Mouse (Mus musculus): Measurements from ENCODE around the gene Xylb. TPM values are rescaled to one million over a fixed set of nuclear protein-coding genes. Genes with fewer than 3 reads are reported as not detected.

Gene Xylb
- polyA plus RNA-seq (2014; fragmentation: Nextera tagmentation; extraction: Ambion mirVana), result 11.2 and 12.5 TPM in 2 replicates

DNA sequence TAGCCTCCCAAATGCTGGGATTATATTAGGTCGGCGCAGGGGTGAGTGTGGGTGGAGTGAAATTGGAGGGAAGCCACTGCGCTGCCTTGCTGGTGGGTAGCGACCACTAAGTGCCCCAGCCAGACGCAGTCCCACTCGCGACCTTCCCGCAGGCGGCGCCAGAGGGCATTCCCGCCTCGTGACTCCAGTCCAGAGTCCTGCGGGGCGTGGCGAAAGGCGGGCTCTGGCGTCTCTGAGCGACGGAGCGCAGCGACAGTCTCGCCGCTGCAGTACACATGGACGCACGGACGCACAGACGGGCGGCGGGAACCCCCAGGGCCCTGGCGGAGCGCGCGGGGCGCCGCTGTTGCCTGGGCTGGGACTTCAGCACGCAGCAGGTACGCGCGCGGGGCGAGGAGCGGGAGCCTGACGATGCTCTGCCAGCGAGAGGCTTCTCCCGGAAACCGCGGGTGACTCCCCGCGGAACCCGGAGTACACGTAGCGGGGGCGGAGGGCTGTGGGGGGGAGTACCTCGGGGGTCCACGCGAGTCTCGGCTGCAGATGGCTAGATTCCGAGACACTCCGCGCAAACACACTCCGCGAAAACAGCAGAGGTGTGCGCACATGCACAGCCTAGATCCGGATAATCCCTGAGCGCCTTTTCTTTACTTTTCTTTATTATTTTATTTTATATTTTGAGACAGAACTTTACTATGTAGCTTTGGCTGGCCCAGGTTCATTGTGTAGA is at the start of gene Xylb:
TSS of gene Xylb (plus strand) at position 51 of the 727 bp plus-strand sequence.
- 2% methylated on average over 65 of the region's 65 CpGs for WGBS
- no peaks in the 10 kb centered on the region for H3K4me1 ChIP-seq (replicated peaks; ENCODE audit: control insufficient read depth, insufficient read depth, low read length)
- ATAC-seq (replicated peaks; ENCODE audit: low FRiP score, low TSS enrichment, low read depth) (peak; percentile 84), DNase-seq (ENCODE audit: low spot score) (peak; percentile 97)
- no peak within 1 kb of the TSS for H3K27ac ChIP-seq (ENCODE audit: low read depth)
- H3K4me3 ChIP-seq (ENCODE audit: low read depth, low read length), result peak within 1 kb of the TSS; percentile 68
- H3K4me2 ChIP-seq (ENCODE audit: low read length), result peak within 1 kb of the TSS; percentile 85
- H3K27me3 ChIP-seq (replicated peaks; ENCODE audit: control insufficient read depth, insufficient read depth, low read length), result no peaks in the 10 kb centered on the region
- H3K36me3 ChIP-seq (ENCODE audit: control insufficient read depth, insufficient read depth, low read length), result no peaks in the 10 kb centered on the region
- no peaks in the 10 kb centered on the region for H3K9me3 ChIP-seq (ENCODE audit: control insufficient read depth, low read length)
- peak within 1 kb of the TSS; percentile 69 for H3K9ac ChIP-seq (ENCODE audit: low read length)

DNA sequence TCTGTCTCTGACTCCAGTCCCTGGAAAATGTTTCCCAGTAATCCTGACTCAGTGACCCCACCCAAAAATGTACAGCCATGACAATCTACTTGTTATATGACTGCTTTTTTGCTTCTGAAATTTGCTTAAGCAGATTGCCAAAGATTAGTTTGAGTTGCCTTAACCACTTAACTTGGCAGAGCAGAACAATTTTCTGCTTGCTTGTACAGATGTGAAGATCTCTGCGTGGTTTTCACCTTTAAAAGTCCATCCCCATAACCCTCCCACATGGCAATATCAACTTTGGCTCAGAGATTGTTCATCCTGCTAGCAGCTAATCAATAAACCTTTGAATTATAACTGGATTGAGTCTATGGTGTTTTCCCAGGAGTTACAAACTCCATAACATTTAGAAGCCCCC is 48.1 kb upstream of the Xylb start:
- no peak overlapping the region for H3K4me2 ChIP-seq (ENCODE audit: low read length)
- H3K9ac ChIP-seq (ENCODE audit: low read length), result no peak overlapping the region
- no peaks in the 10 kb centered on the region; the same call in 1 of the 2 replicates for H3K4me1 ChIP-seq (replicated peaks; ENCODE audit: control insufficient read depth, insufficient read depth, low read length)
- WGBS, result 92% methylated on average over 1 of the region's 1 CpGs
- ATAC-seq (replicated peaks; ENCODE audit: low FRiP score, low TSS enrichment, low read depth) (no peak), DNase-seq (ENCODE audit: low spot score) (no peak)
- no peaks in the 10 kb centered on the region; the same call in 1 of the 2 replicates for H3K36me3 ChIP-seq (ENCODE audit: control insufficient read depth, insufficient read depth, low read length)
- H3K9me3 ChIP-seq (ENCODE audit: control insufficient read depth, low read length), result no peaks in the 10 kb centered on the region
- no peak overlapping the region for H3K4me3 ChIP-seq (ENCODE audit: low read depth, low read length)
- H3K27me3 ChIP-seq (replicated peaks; ENCODE audit: control insufficient read depth, insufficient read depth, low read length), result no peaks in the 10 kb centered on the region
- no peak overlapping the region for H3K27ac ChIP-seq (ENCODE audit: low read depth)

DNA sequence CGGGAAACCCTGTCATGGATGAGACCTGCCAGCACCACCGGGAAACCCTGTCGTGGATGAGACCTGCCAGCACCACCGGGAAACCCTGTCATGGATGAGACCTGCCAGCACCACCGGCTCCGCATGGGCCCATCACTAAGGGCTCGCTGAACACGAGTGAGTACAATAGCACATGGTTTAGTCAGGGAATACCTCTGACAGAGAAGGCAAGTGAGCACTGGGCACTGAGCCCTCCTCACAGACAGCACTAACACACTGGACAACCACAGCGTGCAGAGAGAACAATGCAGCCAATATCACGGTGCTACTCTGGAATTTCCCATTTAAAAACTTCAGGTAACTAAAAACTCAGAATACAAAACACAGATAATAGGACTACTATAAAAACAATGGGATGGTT is 44.1 kb upstream of the Xylb start:
- H3K27me3 ChIP-seq (replicated peaks; ENCODE audit: control insufficient read depth, insufficient read depth, low read length), result no peaks in the 10 kb centered on the region
- ATAC-seq (replicated peaks; ENCODE audit: low FRiP score, low TSS enrichment, low read depth), result no peak
- no peaks in the 10 kb centered on the region for H3K9me3 ChIP-seq (ENCODE audit: control insufficient read depth, low read length)
- no peak overlapping the region for H3K4me2 ChIP-seq (ENCODE audit: low read length)
- H3K4me3 ChIP-seq (ENCODE audit: low read depth, low read length), result no peak overlapping the region
- 92% methylated on average over 10 of the region's 10 CpGs for WGBS
- H3K9ac ChIP-seq (ENCODE audit: low read length), result no peak overlapping the region
- no peak for DNase-seq (ENCODE audit: low spot score)
- H3K36me3 ChIP-seq (ENCODE audit: control insufficient read depth, insufficient read depth, low read length), result no peaks in the 10 kb centered on the region
- H3K4me1 ChIP-seq (replicated peaks; ENCODE audit: control insufficient read depth, insufficient read depth, low read length), result no peaks in the 10 kb centered on the region
- no peak overlapping the region for H3K27ac ChIP-seq (ENCODE audit: low read depth)

DNA sequence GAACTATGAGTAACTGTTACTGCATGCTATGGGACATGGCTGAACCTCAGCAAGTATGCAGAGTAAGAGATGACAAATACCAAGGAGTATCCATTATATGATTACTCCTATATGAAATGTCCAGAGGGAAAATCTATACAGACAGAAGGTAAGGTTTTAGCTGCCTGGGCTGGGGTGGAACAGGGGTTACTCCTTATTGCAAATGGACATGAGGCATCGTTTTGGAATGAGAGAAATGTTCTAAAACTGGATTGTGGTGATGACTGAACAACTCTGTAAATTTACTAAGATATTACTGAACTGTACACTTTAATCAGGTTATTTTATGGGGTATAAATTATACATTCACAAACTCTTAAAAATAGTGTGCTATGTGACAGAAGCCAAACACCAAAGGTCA is 38.3 kb upstream of the Xylb start:
- 93% methylated on average over 1 of the region's 1 CpGs for WGBS
- Histone ChIP-seq H3K27me3 (replicated peaks; ENCODE audit: control insufficient read depth, insufficient read depth, low read length) (no peaks in the 10 kb centered on the region), H3K27ac (ENCODE audit: low read depth) (no peak overlapping the region), H3K4me2 (ENCODE audit: low read length) (no peak overlapping the region), H3K9me3 (ENCODE audit: control insufficient read depth, low read length) (no peaks in the 10 kb centered on the region), H3K4me1 (replicated peaks; ENCODE audit: control insufficient read depth, insufficient read depth, low read length) (peaks cover 10% of the 10 kb centered on the region), H3K9ac (ENCODE audit: low read length) (no peak overlapping the region), H3K36me3 (ENCODE audit: control insufficient read depth, insufficient read depth, low read length) (no peaks in the 10 kb centered on the region), H3K4me3 (ENCODE audit: low read depth, low read length) (no peak overlapping the region)
- no peak for DNase-seq (ENCODE audit: low spot score)
- ATAC-seq (replicated peaks; ENCODE audit: low FRiP score, low TSS enrichment, low read depth), result no peak

DNA sequence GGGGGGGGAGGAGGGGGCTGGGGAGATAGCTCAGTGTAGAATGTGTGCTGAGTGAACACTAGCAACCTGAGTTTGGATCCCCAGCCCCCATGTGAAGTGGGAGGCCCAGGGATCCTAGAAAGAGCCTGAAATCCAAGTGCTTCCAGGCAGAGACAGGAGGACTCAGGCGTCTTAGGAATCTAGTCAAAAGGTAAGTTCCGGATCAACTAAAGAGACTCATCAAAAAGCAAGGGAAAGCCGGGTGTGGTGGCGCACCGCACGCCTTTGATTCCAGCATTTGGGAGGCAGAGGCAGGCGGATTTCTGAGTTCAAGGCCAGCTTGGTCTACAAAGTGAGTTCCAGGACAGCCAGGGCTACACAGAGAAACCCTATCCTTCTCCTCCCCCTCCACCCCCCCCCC is 36.7 kb upstream of the Xylb start:
- peaks cover 10% of the 10 kb centered on the region for H3K4me1 ChIP-seq (replicated peaks; ENCODE audit: control insufficient read depth, insufficient read depth, low read length)
- no peaks in the 10 kb centered on the region for H3K36me3 ChIP-seq (ENCODE audit: control insufficient read depth, insufficient read depth, low read length)
- no peak overlapping the region for H3K4me3 ChIP-seq (ENCODE audit: low read depth, low read length)
- peak overlapping the region; percentile 95 for H3K4me2 ChIP-seq (ENCODE audit: low read length)
- H3K9ac ChIP-seq (ENCODE audit: low read length), result no peak overlapping the region
- no peak for ATAC-seq (replicated peaks; ENCODE audit: low FRiP score, low TSS enrichment, low read depth)
- WGBS, result 83% methylated on average over 7 of the region's 7 CpGs
- H3K27ac ChIP-seq (ENCODE audit: low read depth), result no peak overlapping the region
- H3K27me3 ChIP-seq (replicated peaks; ENCODE audit: control insufficient read depth, insufficient read depth, low read length), result no peaks in the 10 kb centered on the region
- H3K9me3 ChIP-seq (ENCODE audit: control insufficient read depth, low read length), result no peaks in the 10 kb centered on the region
- DNase-seq (ENCODE audit: low spot score), result no peak

DNA sequence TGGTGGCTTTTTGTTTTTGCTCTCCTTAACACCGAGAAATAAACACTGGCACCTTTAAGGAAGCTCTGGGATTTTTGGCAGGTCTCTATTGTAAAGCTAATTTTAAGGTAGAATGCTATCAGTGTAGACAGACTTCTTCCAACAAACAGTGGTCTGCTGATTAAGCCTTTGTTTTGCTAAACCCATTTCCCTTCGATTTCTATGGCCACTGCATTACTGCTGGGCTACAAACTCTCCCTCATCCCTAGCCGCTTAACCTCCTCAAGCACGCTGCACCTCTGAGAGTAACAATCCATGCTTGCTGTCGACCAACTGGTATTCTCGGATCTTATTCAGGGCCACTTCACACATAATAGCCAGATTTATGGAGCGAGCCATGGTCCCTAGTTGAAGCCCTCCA is 36.2 kb upstream of the Xylb start:
- Histone ChIP-seq H3K36me3 (ENCODE audit: control insufficient read depth, insufficient read depth, low read length) (no peaks in the 10 kb centered on the region), H3K4me1 (replicated peaks; ENCODE audit: control insufficient read depth, insufficient read depth, low read length) (peaks cover 10% of the 10 kb centered on the region), H3K4me2 (ENCODE audit: low read length) (peak overlapping the region; percentile 95), H3K9me3 (ENCODE audit: control insufficient read depth, low read length) (no peaks in the 10 kb centered on the region), H3K27me3 (replicated peaks; ENCODE audit: control insufficient read depth, insufficient read depth, low read length) (no peaks in the 10 kb centered on the region), H3K4me3 (ENCODE audit: low read depth, low read length) (peak overlapping the region; percentile 86), H3K9ac (ENCODE audit: low read length) (peak overlapping the region; percentile 76), H3K27ac (ENCODE audit: low read depth) (no peak overlapping the region)
- no peak for DNase-seq (ENCODE audit: low spot score)
- no peak for ATAC-seq (replicated peaks; ENCODE audit: low FRiP score, low TSS enrichment, low read depth)
- 9% methylated on average over 7 of the region's 7 CpGs for WGBS

DNA sequence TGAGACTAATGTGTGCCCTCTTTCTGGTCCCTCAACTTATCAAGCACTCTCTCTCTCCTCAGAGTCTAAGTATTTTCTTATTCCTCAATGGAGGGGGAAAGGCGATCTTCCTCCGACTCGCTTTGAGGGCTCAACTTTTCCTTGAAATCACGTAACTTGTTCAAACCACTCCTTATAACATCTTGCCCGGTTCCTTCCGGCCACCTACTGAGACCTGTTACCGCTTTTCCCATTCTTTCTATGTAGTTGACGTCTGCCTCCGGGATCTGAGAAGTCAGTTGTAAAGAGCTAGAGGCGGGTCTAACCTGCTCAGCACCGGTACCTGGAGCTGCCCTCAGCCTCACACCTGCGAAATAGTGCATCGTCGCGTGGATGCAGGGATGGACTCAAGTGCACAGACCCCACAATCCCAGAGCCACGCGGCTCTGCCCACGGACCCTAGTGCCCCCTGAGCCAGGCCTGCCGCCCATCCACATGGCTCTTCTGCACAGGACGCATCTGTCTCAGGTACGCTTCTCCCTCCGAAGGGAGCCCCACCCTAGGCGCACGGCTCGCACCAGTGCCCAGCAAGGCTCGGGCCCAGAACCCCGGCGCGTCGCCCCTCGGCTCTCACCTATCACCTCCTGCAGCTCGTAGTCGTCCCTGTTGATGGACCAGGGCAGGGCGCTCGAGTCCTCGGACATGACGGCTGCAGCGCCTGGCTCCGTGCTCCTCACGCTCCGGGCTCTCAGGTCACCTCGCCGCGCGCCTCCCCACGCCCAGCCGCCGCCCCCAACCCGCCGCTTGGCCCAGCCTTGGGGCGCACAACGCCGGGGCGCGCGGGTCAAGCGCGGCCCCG is 35.6 kb upstream of the Xylb start:
- H3K9me3 ChIP-seq (ENCODE audit: control insufficient read depth, low read length), result no peaks in the 10 kb centered on the region
- peak overlapping the region; percentile 76 for H3K9ac ChIP-seq (ENCODE audit: low read length)
- H3K27me3 ChIP-seq (replicated peaks; ENCODE audit: control insufficient read depth, insufficient read depth, low read length), result no peaks in the 10 kb centered on the region
- H3K4me2 ChIP-seq (ENCODE audit: low read length), result peak overlapping the region; percentile 95
- peaks cover 10% of the 10 kb centered on the region for H3K4me1 ChIP-seq (replicated peaks; ENCODE audit: control insufficient read depth, insufficient read depth, low read length)
- ATAC-seq (replicated peaks; ENCODE audit: low FRiP score, low TSS enrichment, low read depth) (peak; percentile 32), DNase-seq (ENCODE audit: low spot score) (no peak)
- under 1% methylated on average over 53 of the region's 59 CpGs for WGBS
- H3K4me3 ChIP-seq (ENCODE audit: low read depth, low read length), result peak overlapping the region; percentile 86
- no peaks in the 10 kb centered on the region for H3K36me3 ChIP-seq (ENCODE audit: control insufficient read depth, insufficient read depth, low read length)
- peak overlapping the region; percentile 92 for H3K27ac ChIP-seq (ENCODE audit: low read depth)

DNA sequence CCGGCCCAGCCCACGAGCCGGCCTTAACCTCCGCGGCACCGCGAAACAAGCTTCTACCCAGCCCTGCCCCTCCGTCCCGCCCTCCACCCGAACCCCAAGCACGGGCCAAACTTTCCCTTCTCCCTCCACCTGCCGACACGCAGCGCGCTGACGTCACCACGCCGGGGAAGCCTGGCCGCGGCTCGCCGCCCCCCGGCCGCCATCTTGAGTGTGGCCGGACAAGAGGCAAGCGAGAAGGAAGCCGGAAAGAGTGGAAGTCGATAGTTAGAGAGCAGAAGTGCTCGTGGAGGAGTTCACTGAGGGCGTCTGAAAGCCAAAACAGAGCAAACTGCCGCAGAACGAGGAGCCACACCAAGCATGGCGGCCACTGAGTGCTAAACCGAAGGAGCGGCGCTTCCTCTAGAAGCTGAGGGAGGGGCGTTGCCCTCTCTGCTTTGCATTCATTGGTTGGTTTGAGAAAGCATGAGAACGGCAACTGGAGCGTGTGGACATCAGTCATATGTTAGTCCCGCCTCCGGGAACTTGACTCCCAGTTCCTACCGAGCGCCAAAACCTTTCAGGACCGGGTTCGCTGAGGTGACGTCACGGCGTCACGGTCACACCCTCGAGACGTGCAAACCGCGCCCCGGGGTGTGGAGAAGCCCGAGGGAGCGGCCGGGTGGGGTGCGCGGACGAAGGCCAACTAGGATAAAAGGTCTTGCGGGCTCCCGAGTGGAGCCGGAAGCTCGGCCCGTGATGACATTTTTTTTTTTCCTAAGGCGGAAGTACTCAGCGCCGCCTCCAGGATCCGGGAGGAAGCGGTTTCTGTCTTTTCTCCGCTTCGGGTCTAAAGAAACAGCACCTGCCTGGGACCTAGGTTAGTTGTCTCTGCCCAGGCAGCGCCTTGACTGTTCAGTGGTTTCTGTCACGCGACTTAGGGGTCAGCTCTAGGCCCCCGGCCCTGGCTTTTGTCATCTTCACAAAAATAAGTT is 34.6 kb upstream of the Xylb start, which contains the start of gene Oxsr1:
TSS of gene Oxsr1 (minus strand) at position 139 of the 971 bp plus-strand sequence.
- Histone ChIP-seq H3K27ac (ENCODE audit: low read depth) (peak within 1 kb of the TSS; percentile 92), H3K27me3 (replicated peaks; ENCODE audit: control insufficient read depth, insufficient read depth, low read length) (no peaks in the 10 kb centered on the region), H3K9ac (ENCODE audit: low read length) (peak within 1 kb of the TSS; percentile 76), H3K36me3 (ENCODE audit: control insufficient read depth, insufficient read depth, low read length) (no peaks in the 10 kb centered on the region), H3K4me1 (replicated peaks; ENCODE audit: control insufficient read depth, insufficient read depth, low read length) (peaks cover 10% of the 10 kb centered on the region), H3K4me3 (ENCODE audit: low read depth, low read length) (peak within 1 kb of the TSS; percentile 86), H3K4me2 (ENCODE audit: low read length) (peak within 1 kb of the TSS; percentile 95), H3K9me3 (ENCODE audit: control insufficient read depth, low read length) (no peaks in the 10 kb centered on the region)
- ATAC-seq (replicated peaks; ENCODE audit: low FRiP score, low TSS enrichment, low read depth) (peak; percentile 98), DNase-seq (ENCODE audit: low spot score) (peak; percentile 99)
- WGBS, result under 1% methylated on average over 76 of the region's 76 CpGs

All from intestine, embryonic 14.5 days (tissue).